Mouse (Mus musculus) CH12.LX (cell line): Measurements from ENCODE around the gene Myo1c.

Source experiments
- CTCF ChIP-seq, 2 experiments: IDR thresholded peaks in 1 of 2; conservative IDR thresholded peaks in 1 of 2; 2 replicates each; pipeline ENCODE4 v1.5.1; 2011 to 2012; ENCODE audit warnings: low read depth in 2 of 2, low read length in 2 of 2, improper control_type of control experiment in 1 of 2, inconsistent platforms in 1 of 2, mild to moderate bottlenecking in 1 of 2, moderate library complexity in 1 of 2
- EP300 ChIP-seq: IDR thresholded peaks from 2 replicates; pipeline ENCODE4 v1.6.1; 2011; ENCODE audit warnings: low read length, improper control_type of control experiment
- ZNF384 ChIP-seq: IDR thresholded peaks from 2 replicates; pipeline ENCODE4 v1.6.1; 2012; ENCODE audit warnings: low read depth, low read length, improper control_type of control experiment, inconsistent platforms

GRCm38 (mm10) chr11:75644684-75645083 lies 5.6 kb upstream of the Myo1c start:
- TF ChIP-seq EP300 (no peak), CTCF (conservative IDR thresholded peaks at IDR 0.05 in 1 of 2, IDR thresholded peaks at IDR 0.05 in 1 of 2; ENCODE audit: low read depth in 2 of 2, low read length in 2 of 2) (no peak), ZNF384 (no peak)
